Mouse (Mus musculus): ENCODE measurements at regions not wholly inside any gene's neighbourhood (a gene's known extent, or its start where the extent isn't known, plus 50 kb on each side); places are given as distances from the start of the nearest gene placed in this dataset.

- Histone ChIP-seq H3K36me3 (ENCODE audit: control insufficient read depth, insufficient read depth, low read length) (no peaks in the 10 kb centered on the region), H3K27me3 (ENCODE audit: control insufficient read depth, insufficient read depth, low read length) (no peaks in the 10 kb centered on the region), H3K4me3 (ENCODE audit: control insufficient read depth in 1 of 2, insufficient read depth in 1 of 2, low read depth in 1 of 2, low read length in 2 of 2) (no peak overlapping the region), H3K27ac (replicated peaks in 1 of 2; ENCODE audit: control insufficient read depth in 1 of 2, insufficient read depth in 1 of 2, low read depth in 2 of 2, low read length in 2 of 2) (no peak overlapping the region), H3K4me2 (ENCODE audit: low read length) (no peak overlapping the region), H3K9ac (ENCODE audit: low read length) (no peak overlapping the region), H3K9me3 (ENCODE audit: control insufficient read depth, low read length) (no peaks in the 10 kb centered on the region), H3K4me1 (ENCODE audit: control insufficient read depth in 2 of 2, insufficient read depth in 2 of 2, low read length in 2 of 2) (peaks cover 27 to 40% of the 10 kb centered on the region in 2 experiments)
- ATAC-seq (ENCODE audit: insufficient number of reproducible peaks, insufficient read depth, low FRiP score, low read depth) = no peak
- WGBS = 83% methylated on average over 5 of the region's 5 CpGs
Observed at GRCm38 (mm10) chr13:44235236-44235635, 450.7 kb downstream of the Cd83 start.

- Histone ChIP-seq H3K9ac (ENCODE audit: low read length) (no peak overlapping the region), H3K27me3 (ENCODE audit: control insufficient read depth, insufficient read depth, low read length) (no peaks in the 10 kb centered on the region), H3K4me2 (ENCODE audit: low read length) (no peak overlapping the region), H3K36me3 (ENCODE audit: control insufficient read depth, insufficient read depth, low read length) (no peaks in the 10 kb centered on the region), H3K4me3 (ENCODE audit: control insufficient read depth in 1 of 2, insufficient read depth in 1 of 2, low read depth in 1 of 2, low read length in 2 of 2) (no peak overlapping the region), H3K9me3 (ENCODE audit: control insufficient read depth, low read length) (no peaks in the 10 kb centered on the region), H3K27ac (replicated peaks in 1 of 2; ENCODE audit: control insufficient read depth in 1 of 2, insufficient read depth in 1 of 2, low read depth in 2 of 2, low read length in 2 of 2) (no peak overlapping the region), H3K4me1 (ENCODE audit: control insufficient read depth in 2 of 2, insufficient read depth in 2 of 2, low read length in 2 of 2) (peaks cover 21 to 33% of the 10 kb centered on the region in 2 experiments)
- ATAC-seq (ENCODE audit: insufficient number of reproducible peaks, insufficient read depth, low FRiP score, low read depth) = 0 out of 2 replicates have a peak, but pooled peaks have one; percentile 11
- 55% methylated on average over 2 of the region's 2 CpGs for WGBS
Observed at GRCm38 (mm10) chr13:44235941-44236340, 451.4 kb downstream of the Cd83 start.

DNA sequence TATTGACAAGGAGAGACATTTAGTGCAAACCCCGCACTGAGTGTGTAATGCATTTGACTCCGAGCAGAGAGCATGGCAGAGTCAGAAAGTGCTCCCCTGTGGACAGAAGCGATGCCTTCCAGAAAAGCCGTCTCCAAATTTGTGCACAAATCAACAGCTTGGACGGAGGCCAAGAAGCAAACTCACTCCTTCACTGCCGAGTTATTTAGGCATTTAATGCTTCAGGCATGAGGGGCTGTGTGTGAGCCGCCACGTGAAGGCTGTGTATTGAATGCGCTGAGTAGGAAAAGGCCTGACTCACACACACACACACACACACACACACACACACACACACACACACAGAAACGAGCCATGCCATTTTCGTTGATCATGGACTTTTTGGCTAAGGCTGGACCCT is 453.7 kb downstream of the Cd83 start:
- H3K27ac ChIP-seq (replicated peaks in 1 of 2; ENCODE audit: control insufficient read depth in 1 of 2, insufficient read depth in 1 of 2, low read depth in 2 of 2, low read length in 2 of 2) = peak overlapping the region; percentile 50 to 58

DNA sequence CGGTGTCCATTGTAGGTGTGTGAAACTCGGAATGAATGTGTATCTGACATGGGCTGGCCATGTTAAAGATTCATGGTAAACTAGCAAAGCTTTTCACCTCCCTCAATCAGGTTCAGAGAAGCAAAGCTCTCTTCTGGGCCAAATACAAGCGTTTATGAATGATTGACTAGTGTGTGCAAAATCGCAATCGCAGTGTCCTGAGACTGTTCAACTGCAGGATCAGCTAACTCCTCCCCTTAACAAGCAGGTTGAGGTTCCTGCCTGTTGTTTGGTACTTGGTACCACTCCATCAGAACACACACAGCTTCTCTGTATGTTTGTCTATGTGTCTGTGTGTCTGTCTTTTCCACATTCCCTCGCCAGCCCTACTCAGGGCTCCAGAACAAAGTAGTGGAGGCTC is 458.6 kb downstream of the Cd83 start:
- no peaks in the 10 kb centered on the region for H3K36me3 ChIP-seq (ENCODE audit: control insufficient read depth, insufficient read depth, low read length)
- no peak for ATAC-seq (ENCODE audit: insufficient number of reproducible peaks, insufficient read depth, low FRiP score, low read depth)

More for the DNA sequence above, 453.7 kb downstream of the Cd83 start:
- no peaks in the 10 kb centered on the region for H3K27me3 ChIP-seq (ENCODE audit: control insufficient read depth, insufficient read depth, low read length)
- WGBS = 29% methylated on average over 11 of the region's 11 CpGs
- H3K4me2 ChIP-seq (ENCODE audit: low read length) = no peak overlapping the region
- ATAC-seq (ENCODE audit: insufficient number of reproducible peaks, insufficient read depth, low FRiP score, low read depth) = no peak; the same call in 1 of the 2 replicates
- H3K36me3 ChIP-seq (ENCODE audit: control insufficient read depth, insufficient read depth, low read length) = no peaks in the 10 kb centered on the region
- no peak overlapping the region for H3K4me3 ChIP-seq (ENCODE audit: control insufficient read depth in 1 of 2, insufficient read depth in 1 of 2, low read depth in 1 of 2, low read length in 2 of 2)
- H3K4me1 ChIP-seq (ENCODE audit: control insufficient read depth in 2 of 2, insufficient read depth in 2 of 2, low read length in 2 of 2) = peaks cover 12 to 16% of the 10 kb centered on the region in 2 experiments
- no peaks in the 10 kb centered on the region for H3K9me3 ChIP-seq (ENCODE audit: control insufficient read depth, low read length)
- peak overlapping the region; percentile 27; the same call in 1 of the 2 replicates for H3K9ac ChIP-seq (ENCODE audit: low read length)

GRCm38 (mm10) chr13:44246714-44247251 is 462.2 kb downstream of the Cd83 start:
- H3K36me3 ChIP-seq (ENCODE audit: control insufficient read depth, insufficient read depth, low read length) = no peaks in the 10 kb centered on the region
- no peak overlapping the region for H3K9ac ChIP-seq (ENCODE audit: low read length)
- no peak overlapping the region for H3K4me3 ChIP-seq (ENCODE audit: control insufficient read depth in 1 of 2, insufficient read depth in 1 of 2, low read depth in 1 of 2, low read length in 2 of 2)
- H3K27me3 ChIP-seq (ENCODE audit: control insufficient read depth, insufficient read depth, low read length) = no peaks in the 10 kb centered on the region
- no peaks in the 10 kb centered on the region for H3K9me3 ChIP-seq (ENCODE audit: control insufficient read depth, low read length)
- no peak for ATAC-seq (ENCODE audit: insufficient number of reproducible peaks, insufficient read depth, low FRiP score, low read depth)
- H3K4me2 ChIP-seq (ENCODE audit: low read length) = no peak overlapping the region
- H3K27ac ChIP-seq (replicated peaks in 1 of 2; ENCODE audit: control insufficient read depth in 1 of 2, insufficient read depth in 1 of 2, low read depth in 2 of 2, low read length in 2 of 2) = no peak overlapping the region
- peaks cover 24 to 31% of the 10 kb centered on the region in 2 experiments for H3K4me1 ChIP-seq (ENCODE audit: control insufficient read depth in 2 of 2, insufficient read depth in 2 of 2, low read length in 2 of 2)
- WGBS = 80% methylated on average over 7 of the region's 7 CpGs

More for the DNA sequence above, 458.6 kb downstream of the Cd83 start:
- Histone ChIP-seq H3K4me1 (ENCODE audit: control insufficient read depth in 2 of 2, insufficient read depth in 2 of 2, low read length in 2 of 2) (peaks cover 20 to 21% of the 10 kb centered on the region in 2 experiments), H3K4me3 (ENCODE audit: control insufficient read depth in 1 of 2, insufficient read depth in 1 of 2, low read depth in 1 of 2, low read length in 2 of 2) (no peak overlapping the region), H3K9ac (ENCODE audit: low read length) (no peak overlapping the region), H3K4me2 (ENCODE audit: low read length) (no peak overlapping the region), H3K27ac (replicated peaks in 1 of 2; ENCODE audit: control insufficient read depth in 1 of 2, insufficient read depth in 1 of 2, low read depth in 2 of 2, low read length in 2 of 2) (no peak overlapping the region), H3K27me3 (ENCODE audit: control insufficient read depth, insufficient read depth, low read length) (no peaks in the 10 kb centered on the region), H3K9me3 (ENCODE audit: control insufficient read depth, low read length) (no peaks in the 10 kb centered on the region)
- WGBS = 92% methylated on average over 6 of the region's 6 CpGs

DNA sequence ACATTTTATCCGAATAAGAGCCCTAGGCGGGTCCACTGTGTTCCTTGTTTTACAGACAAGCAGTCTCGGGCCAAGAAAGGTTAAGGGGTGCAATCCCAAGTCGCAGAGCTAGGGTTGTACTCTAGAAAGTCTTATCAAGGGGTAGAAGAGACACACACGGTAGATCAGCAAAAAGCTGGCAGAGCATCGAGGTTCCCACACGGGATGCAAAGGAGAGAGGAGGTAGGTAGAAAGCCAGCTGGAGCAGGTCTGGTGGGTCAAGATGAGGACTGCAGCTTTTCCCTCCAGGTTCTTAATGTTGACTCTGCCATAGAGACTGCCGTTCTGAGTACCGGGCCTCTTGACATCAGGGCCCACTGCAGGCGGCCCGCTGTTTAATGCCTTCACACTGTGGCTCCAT is 463.3 kb downstream of the Cd83 start:
- ATAC-seq (ENCODE audit: insufficient number of reproducible peaks, insufficient read depth, low FRiP score, low read depth) = no peak
- Histone ChIP-seq H3K9ac (ENCODE audit: low read length) (peak overlapping the region; percentile 8; the same call in 1 of the 2 replicates), H3K27ac (replicated peaks in 1 of 2; ENCODE audit: control insufficient read depth in 1 of 2, insufficient read depth in 1 of 2, low read depth in 2 of 2, low read length in 2 of 2) (peak overlapping the region; percentile 91 to 96)

DNA sequence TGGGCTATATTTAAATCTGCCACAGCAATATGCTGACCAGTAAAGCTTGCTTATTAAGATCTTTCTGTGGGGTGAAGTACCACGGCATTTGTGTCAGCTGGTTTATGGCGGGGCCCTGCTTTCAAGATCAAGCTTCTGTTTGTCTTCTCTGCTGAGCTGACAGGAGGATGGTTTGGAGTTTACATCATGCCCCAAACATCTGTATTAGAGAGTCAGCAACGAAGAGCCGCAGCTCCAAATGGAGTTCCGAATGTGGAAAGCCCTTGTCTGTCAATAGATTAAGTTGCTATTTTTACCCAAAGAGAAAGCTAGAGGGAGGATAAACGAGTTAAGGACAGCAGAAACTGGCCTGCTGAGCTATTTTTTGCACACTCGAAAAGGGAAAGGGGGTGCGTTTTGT is 463.8 kb downstream of the Cd83 start:
- peak overlapping the region; percentile 45 for H3K4me2 ChIP-seq (ENCODE audit: low read length)

More for the DNA sequence above, 463.3 kb downstream of the Cd83 start:
- WGBS = 42% methylated on average over 11 of the region's 11 CpGs
- no peaks in the 10 kb centered on the region for H3K9me3 ChIP-seq (ENCODE audit: control insufficient read depth, low read length)
- peaks cover 24 to 31% of the 10 kb centered on the region in 2 experiments for H3K4me1 ChIP-seq (ENCODE audit: control insufficient read depth in 2 of 2, insufficient read depth in 2 of 2, low read length in 2 of 2)
- H3K36me3 ChIP-seq (ENCODE audit: control insufficient read depth, insufficient read depth, low read length) = no peaks in the 10 kb centered on the region
- no peak overlapping the region for H3K4me3 ChIP-seq (ENCODE audit: control insufficient read depth in 1 of 2, insufficient read depth in 1 of 2, low read depth in 1 of 2, low read length in 2 of 2)
- H3K27me3 ChIP-seq (ENCODE audit: control insufficient read depth, insufficient read depth, low read length) = no peaks in the 10 kb centered on the region
- H3K4me2 ChIP-seq (ENCODE audit: low read length) = peak overlapping the region; percentile 45

GRCm38 (mm10) chr13:44249119-44249518 is 464.5 kb downstream of the Cd83 start:
- ATAC-seq (ENCODE audit: insufficient number of reproducible peaks, insufficient read depth, low FRiP score, low read depth) = no peak
- no peaks in the 10 kb centered on the region for H3K9me3 ChIP-seq (ENCODE audit: control insufficient read depth, low read length)
- no peaks in the 10 kb centered on the region for H3K36me3 ChIP-seq (ENCODE audit: control insufficient read depth, insufficient read depth, low read length)
- no peak overlapping the region for H3K4me3 ChIP-seq (ENCODE audit: control insufficient read depth in 1 of 2, insufficient read depth in 1 of 2, low read depth in 1 of 2, low read length in 2 of 2)
- H3K9ac ChIP-seq (ENCODE audit: low read length) = peak overlapping the region; percentile 43; the same call in 1 of the 2 replicates
- no peak overlapping the region for H3K4me2 ChIP-seq (ENCODE audit: low read length)
- H3K27me3 ChIP-seq (ENCODE audit: control insufficient read depth, insufficient read depth, low read length) = no peaks in the 10 kb centered on the region
- H3K4me1 ChIP-seq (ENCODE audit: control insufficient read depth in 2 of 2, insufficient read depth in 2 of 2, low read length in 2 of 2) = peaks cover 24 to 31% of the 10 kb centered on the region in 2 experiments
- 89% methylated on average over 2 of the region's 2 CpGs for WGBS
- peak overlapping the region; percentile 73 to 91 for H3K27ac ChIP-seq (replicated peaks in 1 of 2; ENCODE audit: control insufficient read depth in 1 of 2, insufficient read depth in 1 of 2, low read depth in 2 of 2, low read length in 2 of 2)

More for the DNA sequence above, 463.8 kb downstream of the Cd83 start:
- Histone ChIP-seq H3K27ac (replicated peaks in 1 of 2; ENCODE audit: control insufficient read depth in 1 of 2, insufficient read depth in 1 of 2, low read depth in 2 of 2, low read length in 2 of 2) (peak overlapping the region; percentile 91 to 96), H3K9me3 (ENCODE audit: control insufficient read depth, low read length) (no peaks in the 10 kb centered on the region), H3K4me3 (ENCODE audit: control insufficient read depth in 1 of 2, insufficient read depth in 1 of 2, low read depth in 1 of 2, low read length in 2 of 2) (no peak overlapping the region), H3K27me3 (ENCODE audit: control insufficient read depth, insufficient read depth, low read length) (no peaks in the 10 kb centered on the region), H3K9ac (ENCODE audit: low read length) (0 out of 2 replicates have a peak overlapping the region, but pooled peaks have one; percentile 8), H3K36me3 (ENCODE audit: control insufficient read depth, insufficient read depth, low read length) (no peaks in the 10 kb centered on the region), H3K4me1 (ENCODE audit: control insufficient read depth in 2 of 2, insufficient read depth in 2 of 2, low read length in 2 of 2) (peaks cover 24 to 31% of the 10 kb centered on the region in 2 experiments)
- WGBS = 2% methylated on average over 8 of the region's 8 CpGs
- ATAC-seq (ENCODE audit: insufficient number of reproducible peaks, insufficient read depth, low FRiP score, low read depth) = peak; percentile 60
